In genomic region chr2:156621449-156621848, GRCm38 (mm10) we compare ENCODE assay signal across 10 mouse cellular contexts. TPM values are rescaled to one million over a fixed set of nuclear protein-coding genes. Genes with fewer than 3 reads are reported as not detected.
DNase-seq lines count a peak whose midpoint lies in the region; ATAC-seq and TF ChIP-seq lines count a peak whose summit lies in the region.
"Had no signal": no experiment of that assay in that cellular context is flagged by ENCODE, and none has a peak within 500 bp of the region (broad histone marks: within the 10 kb centered on the region; RNA-seq: fewer than 3 reads in every experiment).

No protein-coding gene starts in this region.

- H3K36me3 ChIP-seq in midbrain, postnatal 0 days (ENCODE audit: insufficient read depth, low read length): no peaks in the 10 kb centered on the region
- no peaks in the 10 kb centered on the region for H3K36me3 ChIP-seq in midbrain, embryonic 15.5 days (replicated peaks)
- H3K36me3 ChIP-seq: intestine, embryonic 15.5 days; liver, embryonic 15.5 days; neural tube, embryonic 12.5 days had no signal

- TF ChIP-seq CTCF in midbrain, postnatal 0 days (IDR thresholded peaks at IDR 0.05): no peak

- H3K4me2 ChIP-seq in midbrain, postnatal 0 days (ENCODE audit: low read depth, low read length, poor library complexity, severe bottlenecking): no peak overlapping the region
- no peak overlapping the region for H3K4me2 ChIP-seq in midbrain, embryonic 15.5 days
- H3K4me2 ChIP-seq: intestine, embryonic 15.5 days; liver, embryonic 15.5 days; neural tube, embryonic 12.5 days had no signal

- DNase-seq in midbrain, postnatal 0 days (ENCODE audit: low spot score): peak; percentile 34
- peak; percentile 65 for DNase-seq in cerebellum, adult 11-12 months
- DNase-seq in heart, adult 9 months (ENCODE audit: low spot score in 2 of 2): peak; percentile 50 to 69
- DNase-seq in lung, postnatal 25 days (ENCODE audit: low spot score): peak; percentile 21
- DNase-seq in frontal cortex, adult 2 months (ENCODE audit: extremely low spot score in 1 of 2, low spot score in 1 of 2): no peak

- H3K9ac ChIP-seq in midbrain, postnatal 0 days (replicated peaks; ENCODE audit: low read length, poor library complexity, severe bottlenecking): no peak overlapping the region
- no peak overlapping the region for H3K9ac ChIP-seq in midbrain, embryonic 15.5 days
- H3K9ac ChIP-seq: intestine, embryonic 15.5 days; liver, embryonic 15.5 days; neural tube, embryonic 12.5 days had no signal

- no peak overlapping the region for H3K27ac ChIP-seq in midbrain, postnatal 0 days (ENCODE audit: low read depth, low read length)
- no peak overlapping the region for H3K27ac ChIP-seq in midbrain, embryonic 15.5 days
- H3K27ac ChIP-seq: intestine, embryonic 15.5 days; liver, embryonic 15.5 days; neural tube, embryonic 12.5 days had no signal

- H3K4me1 ChIP-seq in midbrain, postnatal 0 days (ENCODE audit: insufficient read depth, low read length): peaks cover 6% of the 10 kb centered on the region
- H3K4me1 ChIP-seq in midbrain, embryonic 15.5 days: peaks cover 15% of the 10 kb centered on the region
- H3K4me1 ChIP-seq: intestine, embryonic 15.5 days; liver, embryonic 15.5 days had no signal

- H3K4me3 ChIP-seq in midbrain, postnatal 0 days (ENCODE audit: low read depth, low read length): no peak overlapping the region
- H3K4me3 ChIP-seq in midbrain, embryonic 15.5 days: no peak overlapping the region
- H3K4me3 ChIP-seq: intestine, embryonic 15.5 days; liver, embryonic 15.5 days; neural tube, embryonic 12.5 days had no signal

- no peak for ATAC-seq in midbrain, postnatal 0 days (ENCODE audit: low FRiP score)
- ATAC-seq in midbrain, embryonic 15.5 days (replicated peaks): no peak
- no peak for ATAC-seq in granulocyte monocyte progenitor cell, adult 5-6 weeks (replicated peaks; ENCODE audit: poor library complexity, severe bottlenecking)
- ATAC-seq: intestine, embryonic 15.5 days had no signal

- H3K27me3 ChIP-seq in midbrain, postnatal 0 days (ENCODE audit: insufficient read depth, low read length): no peaks in the 10 kb centered on the region
- H3K27me3 ChIP-seq in midbrain, embryonic 15.5 days (replicated peaks): 0 out of 2 replicates have a peak, but pooled peaks cover 9% of the 10 kb centered on the region

- 65% methylated on average over 5 of the region's 5 CpGs for WGBS in midbrain, postnatal 0 days
- WGBS in midbrain, embryonic 15.5 days: 49% methylated on average over 5 of the region's 5 CpGs

- no peaks in the 10 kb centered on the region for H3K9me3 ChIP-seq in midbrain, postnatal 0 days (ENCODE audit: low read length)
- no peaks in the 10 kb centered on the region for H3K9me3 ChIP-seq in midbrain, embryonic 15.5 days
- H3K9me3 ChIP-seq: intestine, embryonic 15.5 days; liver, embryonic 15.5 days; neural tube, embryonic 12.5 days had no signal

RNA-seq across cellular contexts. Expression of gene Dlgap4, which starts 7.9 kb away (rescaled TPM):
- total RNA-seq in midbrain, postnatal 0 days (2014; rRNA removed): 188 and 246 TPM in 2 replicates
- polyA plus RNA-seq in midbrain, postnatal 0 days (2015; fragmentation: Nextera tagmentation; extraction: Ambion mirVana): 224 and 240 TPM in 2 replicates
- polyA plus RNA-seq in midbrain, embryonic 15.5 days (2015; fragmentation: Nextera tagmentation; extraction: Ambion mirVana): 272 and 277 TPM in 2 replicates
- 21.3 and 24.6 TPM in 2 replicates for total RNA-seq in granulocyte monocyte progenitor cell, adult 5-6 weeks (2014; fragmentation: Nextera tagmentation)
- 3.7 and 14.7 TPM in 2 replicates for total RNA-seq in granulocyte monocyte progenitor cell, adult 5-6 weeks (2017)
- polyA plus RNA-seq in frontal cortex, adult 2 months (2012; rRNA removed): 234 and 261 TPM in 2 replicates

Comparison
In these comparisons a context has a peak if more than half of its experiments do, and no peak if none do; other contexts are left out.
1. DNase-seq: peak in midbrain, postnatal 0 days (single experiment), cerebellum, adult 11-12 months (single experiment), heart, adult 9 months (2 of 2) and lung, postnatal 25 days (single experiment); none in frontal cortex, adult 2 months (0 of 2).